Mouse (Mus musculus): Measurements from ENCODE around the gene Tmtc3.

GRCm38 (mm10) chr10:100449394-100449793 is 37.8 kb downstream of the Tmtc3 start:
- TF ChIP-seq MAX (IDR thresholded peaks at IDR 0.05) (no peak), CTCF (IDR thresholded peaks at IDR 0.05; ENCODE audit: control insufficient read depth, insufficient read depth, insufficient read length) (no peak)

Measured in C2C12 (cell line).